Mouse (Mus musculus) adrenal gland, postnatal 36 days (tissue): ENCODE results near the gene Gk. TPM values are rescaled to one million over a fixed set of nuclear protein-coding genes. Genes with fewer than 3 reads are reported as not detected.

Experiments
- total RNA-seq, 2 experiments: library from RNA; stranded (reverse); gene quantifications; 2 replicates each; pipeline ENCODE4 v1.2.3; 2021

Gk gene
- total RNA-seq, 2 experiments from 2014 or later, result 12.6 to 28.4 TPM

Other genes starting within 250 kb of the Gk start
- gene Tab3, start 202.8 kb downstream of the Gk start, total RNA-seq, result 10 to 100 TPM; 10.3 to 11.6 TPM
- gene 5430427O19Rik, start 93.5 kb upstream of the Gk start, total RNA-seq, result under 1 TPM; 0.20 to 0.26 TPM